Mouse (Mus musculus): ENCODE measurements around the gene Slc25a33. TPM values are rescaled to one million over a fixed set of nuclear protein-coding genes. Genes with fewer than 3 reads are reported as not detected.
A peak's percentile ranks its signal among the peaks of the same experiment; 100 is the strongest.

Slc25a33 gene
- polyA plus RNA-seq, 1 experiment from 2014 or later, result 14.2 TPM

DNA sequence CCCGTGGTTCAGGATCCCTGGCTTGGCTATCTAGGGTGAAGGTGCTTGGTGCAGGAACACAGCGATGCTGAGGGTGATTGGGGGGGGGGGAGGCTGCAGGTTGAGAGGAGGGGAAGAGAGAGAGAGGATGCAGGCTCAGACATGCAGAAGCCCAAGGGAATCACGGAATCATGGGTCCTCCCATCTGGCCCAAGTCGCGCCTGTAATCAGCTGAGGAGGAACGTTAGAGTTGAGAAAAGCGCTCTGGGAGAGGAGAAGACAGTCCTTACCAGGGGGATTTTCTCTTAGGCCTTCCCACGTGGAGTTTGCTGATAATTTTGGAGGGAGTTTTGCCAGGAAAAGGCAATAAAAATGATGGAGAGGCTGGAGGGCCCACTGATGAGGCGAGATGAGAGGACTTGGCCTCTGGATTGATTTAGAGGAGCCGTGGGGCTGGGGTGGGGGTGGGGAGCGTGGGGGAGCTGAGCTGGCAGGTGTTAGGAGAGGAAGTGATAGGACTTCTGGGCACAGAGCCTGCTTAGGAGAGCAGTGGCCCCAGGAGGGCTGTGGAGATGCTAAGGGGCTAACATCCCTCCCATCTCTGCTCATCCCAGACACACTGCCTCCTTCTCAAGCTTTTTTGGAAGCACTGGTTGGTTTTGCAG lies 34.6 kb upstream of the Slc25a33 start:
- 18% methylated on average over 11 of the region's 11 CpGs for WGBS
- no peak overlapping the region for H3K27ac ChIP-seq (ENCODE audit: low read length)
- H3K9me3 ChIP-seq (ENCODE audit: low read length), result no peaks in the 10 kb centered on the region
- H3K4me3 ChIP-seq (ENCODE audit: low read length), result no peak overlapping the region
- 0 out of 2 replicates have a peak overlapping the region, but pooled peaks have one; percentile 6 for H3K9ac ChIP-seq (replicated peaks; ENCODE audit: low read length)
- H3K27me3 ChIP-seq (ENCODE audit: insufficient read depth, low read length), result no peaks in the 10 kb centered on the region; the same call in 1 of the 2 replicates
- H3K4me2 ChIP-seq (replicated peaks; ENCODE audit: low read depth, low read length), result 0 out of 2 replicates have a peak overlapping the region, but pooled peaks have one; percentile 16
- H3K36me3 ChIP-seq (ENCODE audit: insufficient read depth, low read length), result no peaks in the 10 kb centered on the region
- ATAC-seq (ENCODE audit: low FRiP score, low TSS enrichment), result 0 out of 2 replicates have a peak, but pooled peaks have one; percentile 21
- H3K4me1 ChIP-seq (ENCODE audit: insufficient read depth, low read length), result peaks cover 14% of the 10 kb centered on the region

GRCm38 (mm10) chr4:149808060-149808567 lies 34.0 kb upstream of the Slc25a33 start:
- Histone ChIP-seq H3K36me3 (ENCODE audit: insufficient read depth, low read length) (no peaks in the 10 kb centered on the region), H3K27ac (ENCODE audit: low read length) (no peak overlapping the region), H3K9ac (replicated peaks; ENCODE audit: low read length) (no peak overlapping the region), H3K27me3 (ENCODE audit: insufficient read depth, low read length) (no peaks in the 10 kb centered on the region; the same call in 1 of the 2 replicates), H3K4me3 (ENCODE audit: low read length) (no peak overlapping the region), H3K4me1 (ENCODE audit: insufficient read depth, low read length) (peaks cover 14% of the 10 kb centered on the region), H3K9me3 (ENCODE audit: low read length) (no peaks in the 10 kb centered on the region), H3K4me2 (replicated peaks; ENCODE audit: low read depth, low read length) (0 out of 2 replicates have a peak overlapping the region, but pooled peaks have one; percentile 16)
- no peak for ATAC-seq (ENCODE audit: low FRiP score, low TSS enrichment)
- WGBS, result 28% methylated on average over 14 of the region's 14 CpGs

- H3K4me3 ChIP-seq (ENCODE audit: low read length), result no peak overlapping the region
- H3K9me3 ChIP-seq (ENCODE audit: low read length), result no peaks in the 10 kb centered on the region
- H3K27ac ChIP-seq (ENCODE audit: low read length), result no peak overlapping the region
- H3K27me3 ChIP-seq (ENCODE audit: insufficient read depth, low read length), result no peaks in the 10 kb centered on the region; the same call in 1 of the 2 replicates
- 50% methylated on average over 19 of the region's 19 CpGs for WGBS
- peaks cover 19% of the 10 kb centered on the region for H3K4me1 ChIP-seq (ENCODE audit: insufficient read depth, low read length)
- peak; percentile 57; the same call in 1 of the 2 replicates for ATAC-seq (ENCODE audit: low FRiP score, low TSS enrichment)
- H3K9ac ChIP-seq (replicated peaks; ENCODE audit: low read length), result no peak overlapping the region
- H3K4me2 ChIP-seq (replicated peaks; ENCODE audit: low read depth, low read length), result no peak overlapping the region
- H3K36me3 ChIP-seq (ENCODE audit: insufficient read depth, low read length), result no peaks in the 10 kb centered on the region
Measured at GRCm38 (mm10) chr4:149806699-149807381, 32.8 kb upstream of the Slc25a33 start.

DNA sequence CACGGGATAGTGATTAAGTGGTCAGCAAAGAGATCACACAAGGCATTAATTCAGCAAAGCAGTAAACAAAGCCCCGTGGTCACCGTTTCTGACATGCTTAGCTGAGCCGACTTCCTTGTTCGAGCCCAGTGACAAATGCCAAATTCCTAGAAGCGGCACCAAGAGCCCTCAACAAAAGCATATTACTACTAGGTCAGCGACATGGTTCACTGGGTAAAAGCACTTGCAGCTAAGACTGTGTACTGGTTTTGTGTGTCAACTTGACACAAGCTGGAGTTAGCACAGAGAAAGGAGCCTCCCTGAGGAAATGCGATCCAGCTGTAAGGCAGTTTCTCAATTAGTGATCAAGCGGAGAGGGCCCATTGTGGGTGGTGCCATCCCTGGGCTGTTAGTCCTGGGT lies 28.2 kb upstream of the Slc25a33 start:
- H3K27ac ChIP-seq (ENCODE audit: low read length), result peak overlapping the region; percentile 71
- peak; percentile 65; the same call in 1 of the 2 replicates for ATAC-seq (ENCODE audit: low FRiP score, low TSS enrichment)

DNA sequence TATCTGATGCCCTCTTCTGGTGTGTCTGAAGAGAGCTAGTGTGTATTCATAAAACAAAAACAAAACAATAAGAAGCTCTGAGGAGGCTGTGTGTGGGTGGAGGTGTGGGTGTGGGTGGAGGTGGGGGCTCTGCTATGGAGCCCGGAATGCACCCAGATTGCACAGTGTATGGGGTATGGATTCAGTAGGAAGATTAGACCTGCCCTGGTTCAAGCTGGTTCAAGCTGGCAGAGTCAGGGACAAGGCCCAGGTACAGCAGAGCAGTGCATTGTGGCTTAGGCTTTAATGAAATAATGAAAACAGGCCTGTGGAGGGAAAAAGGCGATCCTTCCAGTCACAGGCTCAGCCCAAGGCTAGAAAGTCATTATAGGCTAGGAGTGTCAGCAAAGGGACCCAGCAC lies 26.5 kb upstream of the Slc25a33 start:
- Histone ChIP-seq H3K4me3 (ENCODE audit: low read length) (no peak overlapping the region), H3K4me1 (ENCODE audit: insufficient read depth, low read length) (peaks cover 30% of the 10 kb centered on the region), H3K9me3 (ENCODE audit: low read length) (no peaks in the 10 kb centered on the region), H3K27me3 (ENCODE audit: insufficient read depth, low read length) (no peaks in the 10 kb centered on the region), H3K36me3 (ENCODE audit: insufficient read depth, low read length) (no peaks in the 10 kb centered on the region), H3K4me2 (replicated peaks; ENCODE audit: low read depth, low read length) (no peak overlapping the region), H3K9ac (replicated peaks; ENCODE audit: low read length) (no peak overlapping the region), H3K27ac (ENCODE audit: low read length) (peak overlapping the region; percentile 62)
- 69% methylated on average over 2 of the region's 2 CpGs for WGBS
- ATAC-seq (ENCODE audit: low FRiP score, low TSS enrichment), result peak; percentile 37

More for the DNA sequence above, 28.2 kb upstream of the Slc25a33 start:
- Histone ChIP-seq H3K9me3 (ENCODE audit: low read length) (no peaks in the 10 kb centered on the region), H3K4me2 (replicated peaks; ENCODE audit: low read depth, low read length) (no peak overlapping the region), H3K9ac (replicated peaks; ENCODE audit: low read length) (no peak overlapping the region), H3K27me3 (ENCODE audit: insufficient read depth, low read length) (no peaks in the 10 kb centered on the region), H3K36me3 (ENCODE audit: insufficient read depth, low read length) (no peaks in the 10 kb centered on the region), H3K4me1 (ENCODE audit: insufficient read depth, low read length) (peaks cover 30% of the 10 kb centered on the region), H3K4me3 (ENCODE audit: low read length) (no peak overlapping the region)
- 29% methylated on average over 9 of the region's 9 CpGs for WGBS

DNA sequence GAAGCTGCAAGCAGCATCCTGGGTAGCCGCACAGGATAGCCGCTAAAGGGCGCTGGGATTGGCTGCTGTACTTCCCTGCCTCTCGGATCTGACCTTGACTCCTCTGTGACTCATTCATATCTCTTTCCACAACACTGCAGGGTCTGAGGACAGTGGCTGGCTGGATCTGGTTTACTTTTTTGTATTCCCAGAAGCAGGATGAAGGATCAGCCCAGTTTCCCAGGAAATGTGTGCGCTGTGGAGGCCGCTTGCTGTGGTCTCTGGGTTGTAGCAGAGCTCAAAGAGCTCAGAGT lies 26.0 kb upstream of the Slc25a33 start:
- no peak overlapping the region for H3K4me2 ChIP-seq (replicated peaks; ENCODE audit: low read depth, low read length)
- H3K27ac ChIP-seq (ENCODE audit: low read length), result no peak overlapping the region
- H3K4me1 ChIP-seq (ENCODE audit: insufficient read depth, low read length), result peaks cover 30% of the 10 kb centered on the region
- no peak for ATAC-seq (ENCODE audit: low FRiP score, low TSS enrichment)
- H3K9ac ChIP-seq (replicated peaks; ENCODE audit: low read length), result no peak overlapping the region
- H3K4me3 ChIP-seq (ENCODE audit: low read length), result no peak overlapping the region
- no peaks in the 10 kb centered on the region for H3K27me3 ChIP-seq (ENCODE audit: insufficient read depth, low read length)
- H3K9me3 ChIP-seq (ENCODE audit: low read length), result no peaks in the 10 kb centered on the region
- 82% methylated on average over 6 of the region's 6 CpGs for WGBS
- no peaks in the 10 kb centered on the region for H3K36me3 ChIP-seq (ENCODE audit: insufficient read depth, low read length)

DNA sequence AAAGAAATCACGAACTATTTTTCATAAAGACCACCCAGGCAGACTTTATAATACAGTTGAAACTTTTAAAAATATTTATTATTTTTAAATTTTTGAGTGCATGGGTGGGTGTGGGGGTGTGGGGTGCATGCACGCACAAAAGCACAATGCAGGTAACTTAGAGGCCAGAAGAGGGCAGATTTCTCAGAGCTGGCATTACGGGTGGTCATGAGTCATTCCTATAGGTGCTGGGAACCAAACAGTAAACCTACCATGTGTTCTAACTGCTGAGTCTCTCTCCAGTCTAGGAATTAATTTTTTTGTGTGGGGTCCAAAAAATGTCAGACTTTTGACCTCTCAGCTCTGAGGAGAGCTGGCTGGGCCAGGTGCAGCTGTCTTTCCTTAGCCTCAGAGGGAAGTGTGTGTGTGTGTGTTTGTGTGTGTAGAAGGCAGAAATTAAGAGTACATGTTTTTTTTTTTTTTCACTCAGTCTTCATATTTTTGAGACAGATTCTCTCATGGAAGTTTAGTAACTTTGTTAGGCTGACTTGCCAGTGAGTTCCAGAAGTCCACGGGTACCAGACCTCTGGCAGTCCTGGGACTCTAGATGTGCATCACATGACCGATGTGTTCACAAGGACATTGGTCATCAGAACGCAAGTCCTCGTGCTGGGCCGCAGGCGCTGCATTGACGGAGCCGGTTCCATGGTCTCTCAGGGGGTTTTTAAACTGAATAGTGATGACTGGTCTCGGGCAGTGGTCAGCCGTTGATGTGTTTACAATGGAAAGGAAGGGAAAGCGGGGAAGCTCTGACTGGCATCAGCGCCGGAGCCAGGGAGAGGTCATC lies 25.5 kb upstream of the Slc25a33 start:
- Histone ChIP-seq H3K27ac (ENCODE audit: low read length) (0 out of 2 replicates have a peak overlapping the region, but pooled peaks have one; percentile 54), H3K27me3 (ENCODE audit: insufficient read depth, low read length) (no peaks in the 10 kb centered on the region), H3K4me1 (ENCODE audit: insufficient read depth, low read length) (peaks cover 30% of the 10 kb centered on the region), H3K4me3 (ENCODE audit: low read length) (no peak overlapping the region), H3K4me2 (replicated peaks; ENCODE audit: low read depth, low read length) (no peak overlapping the region), H3K36me3 (ENCODE audit: insufficient read depth, low read length) (no peaks in the 10 kb centered on the region), H3K9me3 (ENCODE audit: low read length) (no peaks in the 10 kb centered on the region), H3K9ac (replicated peaks; ENCODE audit: low read length) (no peak overlapping the region)
- WGBS, result 87% methylated on average over 16 of the region's 16 CpGs
- ATAC-seq (ENCODE audit: low FRiP score, low TSS enrichment), result no peak

GRCm38 (mm10) chr4:149798684-149799309 lies 24.7 kb upstream of the Slc25a33 start:
- H3K9me3 ChIP-seq (ENCODE audit: low read length), result no peaks in the 10 kb centered on the region
- H3K4me2 ChIP-seq (replicated peaks; ENCODE audit: low read depth, low read length), result no peak overlapping the region
- H3K27ac ChIP-seq (ENCODE audit: low read length), result peak overlapping the region; percentile 54
- H3K36me3 ChIP-seq (ENCODE audit: insufficient read depth, low read length), result no peaks in the 10 kb centered on the region
- ATAC-seq (ENCODE audit: low FRiP score, low TSS enrichment), result peak; percentile 68
- H3K4me3 ChIP-seq (ENCODE audit: low read length), result no peak overlapping the region
- no peaks in the 10 kb centered on the region for H3K27me3 ChIP-seq (ENCODE audit: insufficient read depth, low read length)
- 22% methylated on average over 7 of the region's 7 CpGs for WGBS
- peaks cover 30% of the 10 kb centered on the region for H3K4me1 ChIP-seq (ENCODE audit: insufficient read depth, low read length)
- H3K9ac ChIP-seq (replicated peaks; ENCODE audit: low read length), result no peak overlapping the region

GRCm38 (mm10) chr4:149798116-149798515 lies 24.0 kb upstream of the Slc25a33 start:
- ATAC-seq (ENCODE audit: low FRiP score, low TSS enrichment), result 0 out of 2 replicates have a peak, but pooled peaks have one; percentile 5
- H3K9ac ChIP-seq (replicated peaks; ENCODE audit: low read length), result no peak overlapping the region

More at GRCm38 (mm10) chr4:149798116-149798515, 24.0 kb upstream of the Slc25a33 start:
- Histone ChIP-seq H3K9me3 (ENCODE audit: low read length) (no peaks in the 10 kb centered on the region), H3K4me1 (ENCODE audit: insufficient read depth, low read length) (peaks cover 30% of the 10 kb centered on the region), H3K27ac (ENCODE audit: low read length) (peak overlapping the region; percentile 54), H3K4me3 (ENCODE audit: low read length) (no peak overlapping the region), H3K4me2 (replicated peaks; ENCODE audit: low read depth, low read length) (no peak overlapping the region), H3K36me3 (ENCODE audit: insufficient read depth, low read length) (no peaks in the 10 kb centered on the region), H3K27me3 (ENCODE audit: insufficient read depth, low read length) (no peaks in the 10 kb centered on the region)
- 47% methylated on average over 2 of the region's 2 CpGs for WGBS

All from kidney, embryonic 16.5 days (tissue).